Mouse (Mus musculus) neural tube, embryonic 12.5 days (tissue): ENCODE measurements around the gene Hoxc9. TPM values are rescaled to one million over a fixed set of nuclear protein-coding genes. Genes with fewer than 3 reads are reported as not detected.
A peak's percentile ranks its signal among the peaks of the same experiment; 100 is the strongest.

Experiments used
- ATAC-seq: fragments of 200-750 bp; cut with Nextera tagmentation; 2 replicates; pipeline ENCODE4 v1.8.0; 2017; ENCODE audit warnings: low read depth, mild to moderate bottlenecking, moderate TSS enrichment, moderate library complexity; ENCODE audit not compliant: low FRiP score
- H3K27ac ChIP-seq: fragments of 300-500 bp; sonication (generic); 2 replicates; pipeline ENCODE4 v1.5.1; 2016
- H3K27me3 ChIP-seq: fragments of 300-500 bp; sonication (generic); replicated peaks from 2 replicates; pipeline ENCODE4 v1.6.1; 2016; ENCODE audit warnings: mild to moderate bottlenecking
- H3K36me3 ChIP-seq: fragments of 300-500 bp; sonication (generic); 2 replicates; pipeline ENCODE4 v1.6.1; 2016; ENCODE audit warnings: mild to moderate bottlenecking
- H3K4me1 ChIP-seq: fragments of 300-500 bp; sonication (generic); 2 replicates; pipeline ENCODE4 v1.6.1; 2016
- H3K4me2 ChIP-seq: fragments of 300-500 bp; sonication (generic); replicated peaks from 2 replicates; pipeline ENCODE4 v1.6.1; 2016; ENCODE audit warnings: mild to moderate bottlenecking
- H3K4me3 ChIP-seq: fragments of 300-500 bp; sonication (generic); 2 replicates; pipeline ENCODE4 v1.5.1; 2016
- H3K9ac ChIP-seq: fragments of 300-500 bp; sonication (generic); 2 replicates; pipeline ENCODE4 v1.6.1; 2016; ENCODE audit warnings: mild to moderate bottlenecking
- H3K9me3 ChIP-seq: fragments of 300-500 bp; sonication (generic); 2 replicates; pipeline ENCODE4 v1.6.1; 2016; ENCODE audit warnings: mild to moderate bottlenecking
- WGBS: fragments of 180-500 bp; shearing (Covaris S2); methylation state at CpG from one replicate; pipeline ENCODE4 v1.1.7; 2016; 5-methylcytosine and 5-hydroxymethylcytosine counted together
- polyA plus RNA-seq: library from polyadenylated mRNA; unstranded; fragments of >200 nt; fragmentation: Nextera tagmentation; extraction: Ambion mirVana; gene quantifications from 2 replicates; pipeline ENCODE4 v1.2.1, GENCODE M21; 2016

The Hoxc9 gene
- polyA plus RNA-seq, 1 experiment from 2014 or later, result 47.4 TPM

- Histone ChIP-seq H3K9ac (peak overlapping the region; percentile 100), H3K27ac (peak overlapping the region; percentile 95)
- ATAC-seq, result 0 out of 2 replicates have a peak, but pooled peaks have one; percentile 11
Observed at GRCm38 (mm10) chr15:102981379-102982288, 5.4 kb downstream of the Hoxc9 start.

DNA sequence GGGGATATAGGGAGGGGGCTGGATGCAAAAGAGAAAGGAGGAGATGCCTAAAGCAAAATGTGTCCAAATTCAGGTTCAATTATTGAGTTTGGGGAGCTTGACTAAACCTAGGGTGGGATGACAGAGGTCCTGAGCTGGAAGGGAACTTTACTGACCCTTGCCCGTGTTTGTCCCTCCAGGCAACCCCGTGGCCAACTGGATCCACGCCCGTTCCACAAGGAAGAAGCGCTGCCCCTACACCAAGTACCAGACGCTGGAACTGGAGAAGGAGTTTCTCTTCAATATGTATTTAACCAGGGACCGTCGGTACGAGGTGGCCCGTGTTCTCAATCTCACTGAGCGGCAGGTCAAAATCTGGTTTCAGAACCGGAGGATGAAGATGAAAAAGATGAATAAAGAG, 7.5 kb downstream of the Hoxc9 start:
- Histone ChIP-seq H3K9me3 (no peaks in the 10 kb centered on the region), H3K4me1 (peaks cover 35% of the 10 kb centered on the region), H3K4me3 (peak overlapping the region; percentile 92), H3K36me3 (peaks cover 4% of the 10 kb centered on the region; the same call in 1 of the 2 replicates), H3K9ac (peak overlapping the region; percentile 100), H3K4me2 (peak overlapping the region; percentile 86), H3K27me3 (peaks cover 35% of the 10 kb centered on the region), H3K27ac (peak overlapping the region; percentile 72)
- no peak for ATAC-seq
- WGBS, result 3% methylated on average over 12 of the region's 12 CpGs

More at GRCm38 (mm10) chr15:102981379-102982288, 5.4 kb downstream of the Hoxc9 start:
- WGBS, result under 1% methylated on average over 88 of the region's 88 CpGs
- H3K27me3 ChIP-seq, result peaks cover 42% of the 10 kb centered on the region
- peak overlapping the region; percentile 92 for H3K4me3 ChIP-seq
- H3K4me1 ChIP-seq, result peaks cover 25% of the 10 kb centered on the region
- no peaks in the 10 kb centered on the region for H3K9me3 ChIP-seq
- H3K36me3 ChIP-seq, result peaks cover 4% of the 10 kb centered on the region; the same call in 1 of the 2 replicates
- peak overlapping the region; percentile 86 for H3K4me2 ChIP-seq

DNA sequence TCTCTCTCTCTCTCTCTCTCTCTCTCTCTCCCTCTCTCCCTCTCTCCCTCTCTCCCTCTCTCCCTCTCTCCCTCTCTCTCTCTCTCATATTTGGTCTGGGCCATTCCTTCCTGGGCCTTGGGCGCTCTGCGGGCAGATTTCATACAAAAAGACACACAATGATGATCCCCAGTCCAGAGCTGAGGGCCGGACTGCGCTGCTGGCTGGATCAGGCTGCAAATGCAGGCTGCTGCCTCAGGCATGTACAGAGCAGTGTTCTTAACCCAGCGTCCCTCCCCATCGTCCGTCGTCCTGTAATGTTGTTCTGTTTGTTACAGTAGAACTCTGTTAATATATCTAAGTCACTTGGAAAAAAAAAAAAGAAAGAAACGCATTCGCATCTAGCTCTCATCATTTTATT, 8.3 kb downstream of the Hoxc9 start:
- H3K4me3 ChIP-seq, result peak overlapping the region; percentile 92
- H3K4me2 ChIP-seq, result peak overlapping the region; percentile 86
- no peaks in the 10 kb centered on the region for H3K9me3 ChIP-seq
- H3K9ac ChIP-seq, result peak overlapping the region; percentile 100
- peaks cover 4% of the 10 kb centered on the region; the same call in 1 of the 2 replicates for H3K36me3 ChIP-seq
- peak overlapping the region; percentile 68; the same call in 1 of the 2 replicates for H3K27ac ChIP-seq
- 2% methylated on average over 10 of the region's 10 CpGs for WGBS
- no peak for ATAC-seq
- H3K4me1 ChIP-seq, result peaks cover 43% of the 10 kb centered on the region
- peaks cover 35% of the 10 kb centered on the region for H3K27me3 ChIP-seq

GRCm38 (mm10) chr15:102984925-102985324, 8.7 kb downstream of the Hoxc9 start:
- Histone ChIP-seq H3K9ac (peak overlapping the region; percentile 100), H3K9me3 (no peaks in the 10 kb centered on the region), H3K4me2 (peak overlapping the region; percentile 86), H3K4me1 (peaks cover 47% of the 10 kb centered on the region), H3K4me3 (peak overlapping the region; percentile 92), H3K36me3 (peaks cover 4% of the 10 kb centered on the region; the same call in 1 of the 2 replicates), H3K27ac (peak overlapping the region; percentile 68), H3K27me3 (peaks cover 34% of the 10 kb centered on the region)
- ATAC-seq, result no peak
- 4% methylated on average over 3 of the region's 3 CpGs for WGBS

- H3K36me3 ChIP-seq, result peaks cover 4% of the 10 kb centered on the region; the same call in 1 of the 2 replicates
- H3K4me3 ChIP-seq, result peak overlapping the region; percentile 22; the same call in 1 of the 2 replicates
- H3K4me2 ChIP-seq, result peak overlapping the region; percentile 86
- peak overlapping the region; percentile 66; the same call in 1 of the 2 replicates for H3K27ac ChIP-seq
- WGBS, result 4% methylated on average over 21 of the region's 21 CpGs
- H3K9me3 ChIP-seq, result no peaks in the 10 kb centered on the region
- 0 out of 2 replicates have a peak, but pooled peaks have one; percentile 3 for ATAC-seq
- peaks cover 32% of the 10 kb centered on the region for H3K27me3 ChIP-seq
- H3K4me1 ChIP-seq, result peaks cover 69% of the 10 kb centered on the region
- peak overlapping the region; percentile 100 for H3K9ac ChIP-seq
Observed at GRCm38 (mm10) chr15:102987124-102987833, 11.0 kb downstream of the Hoxc9 start.

DNA sequence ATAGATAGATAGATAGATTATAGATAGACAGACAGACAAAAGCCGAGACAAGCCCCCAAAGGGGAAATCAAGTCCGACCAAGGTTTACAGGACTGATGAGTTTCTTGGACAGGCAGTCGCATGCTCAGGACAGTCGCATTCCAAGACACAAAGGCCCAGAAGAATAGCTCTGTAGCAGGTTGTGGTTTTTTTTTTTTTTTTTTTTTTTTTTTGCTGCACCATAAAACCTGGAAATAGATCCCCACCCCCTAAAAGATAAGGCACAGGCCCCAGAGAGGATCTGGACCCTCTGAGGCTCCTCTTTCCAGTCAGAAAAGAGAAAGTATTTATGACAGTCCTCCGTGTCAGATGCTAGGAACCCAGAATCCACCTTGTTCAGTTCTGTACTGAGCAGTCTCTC, 11.8 kb downstream of the Hoxc9 start:
- no peak for ATAC-seq
- 19% methylated on average over 5 of the region's 5 CpGs for WGBS
- Histone ChIP-seq H3K9me3 (no peaks in the 10 kb centered on the region), H3K4me1 (peaks cover 77% of the 10 kb centered on the region), H3K36me3 (peaks cover 4% of the 10 kb centered on the region; the same call in 1 of the 2 replicates), H3K9ac (peak overlapping the region; percentile 100), H3K27ac (0 out of 2 replicates have a peak overlapping the region, but pooled peaks have one; percentile 16), H3K4me3 (no peak overlapping the region), H3K4me2 (peak overlapping the region; percentile 86), H3K27me3 (peaks cover 35% of the 10 kb centered on the region)

DNA sequence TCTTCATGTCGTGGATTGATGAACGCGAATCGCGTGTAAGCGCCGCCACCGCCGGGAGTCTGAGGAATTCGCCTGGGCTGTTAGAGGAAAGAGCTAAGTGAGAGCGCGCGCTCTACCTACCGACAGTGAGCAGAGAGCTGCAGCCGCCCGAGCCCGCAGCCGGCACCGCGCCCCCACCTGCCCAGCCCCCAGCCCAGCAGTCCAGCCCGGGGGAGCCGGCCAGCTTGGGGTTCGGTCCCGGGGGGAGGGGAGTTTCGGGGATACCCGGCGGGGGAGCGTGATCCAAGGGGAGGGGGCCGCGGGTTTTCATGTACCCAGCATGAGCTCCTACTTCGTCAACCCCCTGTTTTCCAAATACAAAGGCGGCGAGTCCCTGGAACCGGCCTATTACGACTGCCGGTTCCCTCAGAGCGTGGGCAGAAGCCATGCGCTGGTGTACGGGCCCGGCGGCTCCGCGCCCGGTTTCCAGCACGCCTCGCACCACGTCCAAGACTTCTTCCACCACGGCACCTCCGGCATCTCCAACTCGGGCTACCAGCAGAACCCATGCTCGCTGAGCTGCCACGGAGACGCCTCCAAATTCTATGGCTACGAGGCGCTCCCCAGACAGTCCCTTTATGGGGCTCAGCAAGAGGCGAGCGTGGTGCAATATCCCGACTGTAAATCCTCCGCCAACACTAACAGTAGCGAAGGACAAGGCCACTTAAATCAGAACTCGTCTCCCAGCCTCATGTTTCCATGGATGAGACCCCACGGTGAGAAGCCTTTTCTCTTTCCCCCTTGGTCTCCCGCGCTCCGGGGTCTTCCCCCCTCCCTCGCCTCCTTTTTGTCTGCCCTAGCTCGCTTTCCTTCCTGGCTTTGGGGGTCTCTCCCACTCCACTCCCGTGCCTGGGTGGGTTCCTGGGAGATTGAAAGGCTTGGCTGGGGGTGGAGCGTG, 14.5 kb downstream of the Hoxc9 start, which contains the start of gene Hoxc8:
TSS of gene Hoxc8 (plus strand) at position 147 of the 937 bp plus-strand sequence.
- H3K9me3 ChIP-seq, result no peaks in the 10 kb centered on the region
- H3K27me3 ChIP-seq, result peaks cover 32% of the 10 kb centered on the region
- ATAC-seq, result peak; percentile 56
- peak within 1 kb of the TSS; percentile 62 for H3K4me3 ChIP-seq
- H3K36me3 ChIP-seq, result no peaks in the 10 kb centered on the region
- H3K27ac ChIP-seq, result peak within 1 kb of the TSS; percentile 96
- peaks cover 83% of the 10 kb centered on the region for H3K4me1 ChIP-seq
- H3K4me2 ChIP-seq, result peak within 1 kb of the TSS; percentile 86
- H3K9ac ChIP-seq, result peak within 1 kb of the TSS; percentile 91
- WGBS, result 1% methylated on average over 69 of the region's 69 CpGs

DNA sequence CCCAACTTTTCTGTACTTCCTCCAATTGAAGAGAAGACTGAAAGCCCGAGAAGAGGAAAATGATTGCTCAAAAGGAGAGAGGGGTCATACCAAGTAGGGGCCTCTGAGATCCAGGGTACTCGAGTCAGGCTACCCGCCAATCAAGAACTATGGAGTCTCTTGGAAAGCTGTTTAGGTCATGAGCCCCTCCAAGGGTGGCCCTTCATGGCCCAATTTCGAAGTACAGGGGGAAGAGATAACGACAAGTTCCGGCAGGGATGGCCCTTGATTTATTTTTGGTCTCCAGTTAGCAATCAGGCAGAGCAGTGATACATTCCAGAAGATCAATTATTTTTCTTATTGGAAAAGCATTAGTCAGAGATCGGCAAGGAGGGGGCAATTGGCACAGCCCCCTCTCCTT, 15.5 kb downstream of the Hoxc9 start:
- Histone ChIP-seq H3K9me3 (no peaks in the 10 kb centered on the region), H3K4me2 (peak overlapping the region; percentile 86), H3K4me1 (peaks cover 74% of the 10 kb centered on the region), H3K9ac (peak overlapping the region; percentile 91), H3K27me3 (peaks cover 27% of the 10 kb centered on the region), H3K27ac (peak overlapping the region; percentile 96), H3K4me3 (peak overlapping the region; percentile 62), H3K36me3 (no peaks in the 10 kb centered on the region)
- 2% methylated on average over 7 of the region's 7 CpGs for WGBS
- ATAC-seq, result no peak

DNA sequence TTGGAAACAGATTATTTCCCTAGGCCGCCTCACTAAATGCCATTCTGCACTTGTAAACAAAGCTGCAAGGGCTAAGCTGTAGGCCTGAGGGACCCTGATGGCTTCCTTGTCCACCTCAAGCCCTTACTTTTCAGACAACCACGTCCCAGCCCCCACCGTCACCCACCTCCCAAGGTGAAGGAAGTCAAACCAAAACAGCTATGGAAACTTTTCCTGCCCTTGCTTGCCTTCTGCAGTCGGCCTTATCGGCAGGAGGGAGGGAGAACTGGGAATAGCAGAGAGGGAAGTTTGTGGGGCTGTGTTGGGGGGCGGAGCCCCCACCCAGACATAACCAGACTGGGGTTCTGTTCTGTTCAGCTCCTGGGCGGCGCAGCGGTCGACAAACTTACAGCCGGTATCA, 16.0 kb downstream of the Hoxc9 start:
- Histone ChIP-seq H3K4me2 (peak overlapping the region; percentile 86), H3K27ac (peak overlapping the region; percentile 96), H3K4me3 (peak overlapping the region; percentile 62), H3K9me3 (no peaks in the 10 kb centered on the region), H3K27me3 (peaks cover 22% of the 10 kb centered on the region), H3K36me3 (no peaks in the 10 kb centered on the region), H3K9ac (peak overlapping the region; percentile 91), H3K4me1 (peaks cover 70% of the 10 kb centered on the region)
- no peak for ATAC-seq
- 4% methylated on average over 11 of the region's 11 CpGs for WGBS

DNA sequence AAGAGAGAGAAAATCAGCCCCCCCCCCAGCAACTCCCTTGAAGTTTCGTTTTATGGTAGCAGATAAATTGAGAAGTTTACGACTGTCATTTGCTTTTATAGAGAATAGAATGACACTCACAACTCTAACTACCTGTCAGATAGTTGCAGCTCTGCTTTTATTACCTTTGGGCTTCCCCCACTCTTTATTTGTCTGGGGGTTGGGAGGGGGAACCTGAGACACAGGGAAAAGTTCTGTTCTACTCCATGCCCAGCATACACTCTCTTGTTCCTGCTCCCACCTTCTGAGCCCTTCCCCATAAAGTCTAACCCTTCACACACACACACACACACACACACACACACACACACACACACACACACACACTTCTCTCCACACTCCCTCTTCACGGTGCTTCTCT, 16.6 kb downstream of the Hoxc9 start:
- WGBS, result 7% methylated on average over 3 of the region's 3 CpGs
- peak overlapping the region; percentile 91 for H3K9ac ChIP-seq

GRCm38 (mm10) chr15:102996548-102996947, 20.3 kb downstream of the Hoxc9 start:
- Histone ChIP-seq H3K9ac (peak overlapping the region; percentile 96), H3K36me3 (no peaks in the 10 kb centered on the region), H3K4me2 (peak overlapping the region; percentile 86)

More for the DNA sequence above, 16.6 kb downstream of the Hoxc9 start:
- H3K27ac ChIP-seq, result peak overlapping the region; percentile 96
- peaks cover 22% of the 10 kb centered on the region for H3K27me3 ChIP-seq
- no peaks in the 10 kb centered on the region for H3K9me3 ChIP-seq
- H3K4me2 ChIP-seq, result peak overlapping the region; percentile 86
- peak overlapping the region; percentile 62 for H3K4me3 ChIP-seq
- H3K4me1 ChIP-seq, result peaks cover 68% of the 10 kb centered on the region
- H3K36me3 ChIP-seq, result no peaks in the 10 kb centered on the region
- ATAC-seq, result no peak

More at GRCm38 (mm10) chr15:102996548-102996947, 20.3 kb downstream of the Hoxc9 start:
- Histone ChIP-seq H3K4me1 (peaks cover 49% of the 10 kb centered on the region), H3K27me3 (peaks cover 18% of the 10 kb centered on the region), H3K27ac (peak overlapping the region; percentile 29), H3K4me3 (peak overlapping the region; percentile 76), H3K9me3 (no peaks in the 10 kb centered on the region)
- ATAC-seq, result no peak
- 3% methylated on average over 9 of the region's 9 CpGs for WGBS
